Mouse (Mus musculus) heart, adult 2 months (tissue): ENCODE measurements at regions not wholly inside any gene's neighbourhood (a gene's known extent, or its start where the extent isn't known, plus 50 kb on each side); places are given as distances from the start of the nearest gene placed in this dataset.

Source experiments
- CTCF ChIP-seq: fragments of 200-600 bp; IDR thresholded peaks from 2 replicates; pipeline ENCODE4 v1.8.1; 2022; ENCODE audit warnings: antibody characterized with exemption, mild to moderate bottlenecking, moderate library complexity
- EP300 ChIP-seq: fragments of 200-500 bp; IDR thresholded peaks from 2 replicates; pipeline ENCODE4 v1.6.1; 2011; ENCODE audit warnings: low read depth, low read length, control low read depth; ENCODE audit not compliant: insufficient read depth
- POLR2A ChIP-seq: fragments of 200-500 bp; IDR thresholded peaks from 2 replicates; pipeline ENCODE4 v1.6.1; 2011; ENCODE audit warnings: mild to moderate bottlenecking, low read depth, low read length, control low read depth; ENCODE audit not compliant: insufficient read depth

GRCm38 (mm10) chr6:120585118-120585940, 54.2 kb upstream of the Hdhd5 start:
- TF ChIP-seq CTCF (no peak), POLR2A (no peak), EP300 (no peak)
